Mouse (Mus musculus) 3T3-L1 (cell line): ENCODE measurements at regions not wholly inside any gene's neighbourhood (a gene's known extent, or its start where the extent isn't known, plus 50 kb on each side); places are given as distances from the start of the nearest gene placed in this dataset.

Experiments
- DNase-seq: peaks from one replicate; pipeline ENCODE4 v3.0.0-alpha.2; 2015; ENCODE audit warnings: low read depth, low spot score

DNA sequence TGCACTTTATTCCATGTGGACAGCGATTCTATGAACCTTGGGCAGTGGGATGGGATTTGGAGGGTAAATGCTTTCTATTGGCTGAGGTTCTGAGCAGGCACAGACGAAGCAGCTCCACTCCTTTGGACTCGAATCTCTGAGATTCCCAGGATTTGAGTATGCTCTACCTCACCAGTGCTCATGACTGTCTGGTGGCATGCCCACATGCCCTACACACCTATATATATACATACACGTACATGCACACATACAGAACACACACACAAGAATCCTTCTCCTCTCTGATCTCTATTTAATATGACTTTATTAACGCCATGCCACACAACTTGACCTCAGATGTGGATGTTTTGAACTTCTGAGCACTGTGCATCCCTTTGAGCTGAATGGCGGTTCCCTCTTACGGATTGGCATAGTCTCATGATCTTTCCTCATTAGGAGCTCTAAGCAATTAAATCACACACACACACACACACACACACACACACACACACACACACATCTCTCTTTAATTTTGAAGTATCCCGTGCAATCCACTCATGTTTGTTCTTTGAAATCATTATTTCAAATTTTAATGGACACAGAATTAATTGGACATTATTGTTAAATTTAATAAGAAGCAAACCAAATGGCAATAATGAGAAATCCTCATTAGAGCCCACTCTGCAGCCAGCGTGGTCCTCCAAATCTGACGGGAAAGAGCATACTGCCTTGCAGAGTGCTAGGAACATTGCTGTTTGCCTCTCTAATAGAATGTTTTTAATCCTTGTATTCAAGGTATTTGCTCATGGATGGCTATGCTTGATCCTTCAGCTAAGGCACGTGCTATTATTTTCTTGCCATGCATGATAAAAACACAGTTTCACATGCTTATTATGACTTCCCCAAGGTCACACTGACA, 205.1 kb upstream of the Kirrel3 start:
- no peak for DNase-seq

DNA sequence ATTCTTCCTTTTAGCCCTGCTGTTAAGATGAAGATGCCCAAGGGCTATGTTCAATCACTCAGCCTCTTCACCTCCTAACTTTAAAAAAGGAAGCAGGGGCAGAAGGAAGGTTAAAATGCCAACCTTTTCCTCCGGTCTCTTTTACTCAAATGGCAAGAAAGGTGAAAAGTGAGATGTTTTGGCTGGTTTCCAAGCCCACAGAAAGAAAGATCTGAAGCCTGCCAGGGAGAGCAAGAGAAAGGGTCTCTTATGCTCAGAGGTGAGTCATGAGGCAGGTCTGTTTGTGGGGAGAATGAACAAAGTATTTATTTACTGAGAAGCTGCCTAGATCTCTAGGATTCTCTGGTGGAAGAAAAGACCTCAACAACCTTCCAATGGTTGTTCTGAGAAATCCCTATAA, 162.1 kb upstream of the Kirrel3 start:
- peak; percentile 58 for DNase-seq

DNA sequence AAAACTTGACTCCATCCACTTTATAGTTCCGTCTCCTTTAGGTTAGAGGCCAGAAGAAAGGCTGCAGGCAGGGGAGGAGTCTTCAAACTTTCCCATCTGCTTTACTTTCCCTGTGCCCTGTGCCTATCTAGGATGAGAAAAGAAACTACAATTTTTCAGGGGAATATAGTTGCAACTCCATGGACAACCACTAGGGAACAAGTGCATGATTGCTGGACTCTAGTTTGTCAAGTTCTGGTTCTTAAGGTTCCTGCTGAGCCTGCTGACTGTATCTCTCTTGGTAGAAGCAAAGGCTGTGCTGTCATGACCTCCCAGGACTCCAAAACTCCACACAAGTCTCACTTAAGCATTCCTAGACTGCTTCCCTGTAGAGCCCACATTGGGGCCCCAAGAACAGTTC, 157.0 kb upstream of the Kirrel3 start:
- peak; percentile 36 for DNase-seq

DNA sequence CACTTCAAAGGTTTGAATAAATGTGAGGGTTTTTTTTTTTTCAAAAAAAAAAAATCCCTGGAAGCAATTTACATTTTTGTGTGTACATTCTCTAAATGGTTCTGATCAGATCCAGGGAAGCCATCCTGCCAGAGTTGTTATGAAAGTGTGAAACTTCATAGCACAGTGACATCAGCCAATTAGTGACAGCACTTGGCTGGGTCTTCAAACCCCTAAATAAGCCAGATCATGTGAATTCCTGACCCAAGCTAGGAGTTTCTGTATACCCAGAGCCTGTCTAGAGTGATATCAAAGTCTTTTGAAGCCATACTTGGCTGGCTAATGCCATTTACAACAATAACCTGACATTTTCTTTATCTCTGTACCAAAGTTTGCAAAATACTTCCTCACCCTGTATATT, 151.6 kb upstream of the Kirrel3 start:
- DNase-seq, result no peak

DNA sequence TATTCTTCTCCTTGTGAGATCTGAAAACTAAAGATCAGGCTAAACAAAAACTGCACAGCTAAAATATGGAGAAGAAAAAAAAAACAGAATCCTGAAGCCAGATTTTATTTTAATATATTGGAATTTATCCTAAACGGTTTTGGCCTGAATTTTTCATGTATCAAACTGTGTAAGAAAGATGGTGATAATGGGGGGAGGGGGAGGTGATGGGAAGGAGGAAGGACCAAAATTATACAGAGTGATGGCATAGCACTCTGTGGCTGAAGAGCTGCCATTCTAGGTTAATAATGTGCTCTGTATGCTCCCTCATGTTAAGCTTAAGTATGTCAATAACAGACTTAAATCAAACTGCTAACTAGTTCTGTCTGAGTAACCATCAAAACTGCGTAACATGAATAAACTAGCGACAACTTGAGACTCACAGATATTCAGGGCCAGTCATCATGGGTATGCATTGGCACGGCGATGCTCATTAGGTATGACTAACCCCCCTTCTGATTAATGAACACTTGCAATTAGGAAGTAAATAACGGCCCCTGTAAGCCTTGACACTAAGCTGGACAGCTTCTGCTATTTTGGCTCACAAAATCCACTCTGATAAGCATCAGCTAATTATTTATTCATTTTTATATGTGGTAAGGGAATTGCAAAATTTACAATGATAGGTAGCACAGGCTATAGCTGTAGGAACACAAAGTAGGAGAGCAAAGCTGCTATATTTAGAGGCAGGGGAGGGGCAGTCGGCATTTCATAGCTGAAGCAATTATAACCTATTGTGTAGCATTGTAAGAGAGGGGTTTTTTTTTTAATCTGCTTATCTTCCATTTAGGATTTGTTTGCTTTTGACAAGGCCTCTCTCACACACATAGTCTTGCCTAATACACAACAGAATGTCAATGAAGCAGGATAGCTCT, 150.9 kb upstream of the Kirrel3 start:
- DNase-seq, result no peak

GRCm38 (mm10) chr9:34348442-34348841, 137.3 kb upstream of the Kirrel3 start:
- peak; percentile 10 for DNase-seq

DNA sequence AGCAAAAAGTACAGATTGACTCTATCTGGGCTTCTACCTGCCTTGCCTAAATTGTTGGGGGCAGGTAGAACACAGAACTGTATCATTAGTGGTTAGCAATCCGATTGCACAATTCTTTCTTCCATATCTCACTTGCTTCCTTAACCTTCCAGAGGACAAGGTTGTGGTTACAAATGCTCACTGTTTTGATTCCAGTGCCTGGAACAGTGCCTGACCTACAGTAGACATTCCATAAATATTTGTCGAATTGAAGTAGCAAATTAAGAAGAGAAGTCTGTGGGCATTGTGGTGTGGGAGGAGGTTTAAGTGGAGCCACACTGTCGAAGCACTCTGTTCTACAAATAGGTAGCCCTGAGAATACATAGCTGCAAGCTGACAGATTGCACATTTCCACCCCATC, 135.7 kb upstream of the Kirrel3 start:
- DNase-seq, result peak; percentile 85

DNA sequence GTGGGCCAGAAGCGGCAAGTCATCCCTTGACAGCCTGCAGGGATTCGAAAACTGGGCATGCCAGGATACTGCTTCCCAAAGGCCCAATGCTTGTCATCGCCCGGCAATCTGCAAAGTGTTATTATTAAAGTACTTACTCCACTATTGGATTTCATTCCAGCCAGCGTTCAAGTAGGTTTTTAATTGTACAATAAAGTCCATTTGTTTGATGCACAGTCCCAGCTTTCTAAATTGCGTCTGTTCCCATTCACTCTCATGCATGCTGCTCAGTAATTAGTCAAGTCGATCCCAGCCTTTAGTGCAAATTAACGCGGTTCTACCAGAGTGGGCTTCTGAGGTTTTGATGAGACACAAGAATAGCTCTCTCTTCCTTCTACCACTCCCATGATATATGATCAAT, 131.9 kb upstream of the Kirrel3 start:
- no peak for DNase-seq

- no peak for DNase-seq
Measured at GRCm38 (mm10) chr9:34354723-34355316, 130.9 kb upstream of the Kirrel3 start.

DNA sequence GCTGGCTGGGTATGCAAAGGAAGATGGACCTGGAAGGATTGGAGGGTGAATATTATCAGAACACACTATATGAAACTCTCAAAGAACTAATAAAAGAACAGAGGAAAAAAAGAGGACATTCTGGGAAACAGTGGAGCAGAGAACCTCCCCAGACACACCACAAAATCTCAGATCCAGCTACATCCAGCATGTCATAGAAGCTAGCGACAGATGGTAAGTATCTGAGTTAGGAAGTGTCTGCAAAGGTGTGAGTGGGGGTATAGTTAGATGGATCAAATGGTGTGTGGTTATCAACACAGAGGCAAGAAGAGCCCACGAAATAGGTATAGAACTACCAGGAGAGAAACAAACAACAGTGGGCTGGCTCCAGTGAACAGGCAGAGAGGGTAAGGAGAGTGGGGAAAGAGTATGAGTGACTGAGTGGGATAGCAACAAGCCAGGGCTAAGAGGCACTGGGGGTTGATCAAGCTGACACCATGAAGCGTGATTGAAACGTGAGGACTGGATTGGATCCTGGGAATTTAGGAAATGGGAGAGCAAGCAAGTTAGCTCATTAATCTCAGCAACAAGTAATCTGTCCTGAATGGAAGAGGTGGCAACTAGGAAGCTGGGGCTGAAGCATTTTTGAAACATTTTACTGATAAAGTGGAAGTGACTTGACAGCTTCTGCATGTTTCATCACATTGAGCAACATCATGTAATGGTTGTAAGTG, 114.9 kb upstream of the Kirrel3 start:
- no peak for DNase-seq

DNA sequence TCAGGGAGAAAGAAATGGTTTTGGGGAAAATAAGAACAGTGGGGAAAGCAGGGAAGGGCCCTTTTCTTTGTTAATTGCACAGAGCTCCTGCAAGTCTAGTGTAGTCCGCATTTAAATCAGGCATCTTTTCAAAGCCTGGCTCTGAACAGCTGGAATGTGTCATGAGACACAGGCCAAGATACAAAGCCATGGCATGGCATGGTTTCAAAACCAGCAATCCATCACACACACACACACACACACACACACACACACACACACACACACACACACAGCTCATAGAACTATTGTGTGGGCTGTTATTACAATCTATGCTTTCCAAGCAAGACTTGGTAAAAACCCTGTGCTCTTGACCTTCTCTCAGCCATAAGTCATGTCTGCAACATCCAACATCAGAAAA, 110.5 kb upstream of the Kirrel3 start:
- peak; percentile 32 for DNase-seq

DNA sequence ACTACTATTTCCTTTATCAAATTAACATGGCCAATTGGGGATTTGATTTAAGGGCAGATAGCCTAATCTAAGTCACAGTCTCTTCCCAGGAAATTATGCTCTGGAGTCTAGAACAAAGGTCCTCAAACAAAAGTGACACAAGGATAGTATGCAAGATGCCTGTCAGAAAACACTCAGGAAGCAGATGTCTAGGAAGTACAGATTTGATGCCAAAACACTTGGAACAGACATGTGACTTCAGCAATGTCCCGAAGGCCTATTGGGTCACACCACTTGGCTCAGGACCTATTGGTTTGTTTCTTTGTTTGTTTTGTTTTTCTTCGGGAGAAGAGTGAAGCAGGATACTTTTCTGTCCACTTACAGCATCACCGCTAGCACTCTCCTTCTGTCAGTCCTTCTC, 105.7 kb upstream of the Kirrel3 start:
- no peak for DNase-seq

DNA sequence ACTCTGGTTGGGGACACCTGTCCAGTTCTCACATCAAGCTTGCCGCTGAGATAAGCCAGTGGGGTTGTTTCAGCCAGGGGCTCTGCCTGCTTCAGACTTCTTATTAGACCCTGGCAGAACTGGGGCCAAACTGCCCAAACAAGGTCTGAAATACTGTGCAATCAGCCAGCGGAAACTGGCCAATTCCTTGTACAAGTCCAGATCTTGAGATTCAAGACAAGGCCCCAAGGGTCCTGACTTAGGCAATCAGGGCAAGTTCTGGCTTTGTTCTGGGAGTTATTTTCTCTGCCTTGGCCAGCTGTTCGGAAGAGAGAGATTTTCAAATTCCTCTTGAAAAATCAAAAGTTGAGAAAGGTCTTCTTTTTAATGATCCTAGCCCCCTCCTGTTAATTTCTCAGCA, 104.1 kb upstream of the Kirrel3 start:
- DNase-seq, result no peak

GRCm38 (mm10) chr9:34382208-34382607, 103.5 kb upstream of the Kirrel3 start:
- DNase-seq, result no peak

DNA sequence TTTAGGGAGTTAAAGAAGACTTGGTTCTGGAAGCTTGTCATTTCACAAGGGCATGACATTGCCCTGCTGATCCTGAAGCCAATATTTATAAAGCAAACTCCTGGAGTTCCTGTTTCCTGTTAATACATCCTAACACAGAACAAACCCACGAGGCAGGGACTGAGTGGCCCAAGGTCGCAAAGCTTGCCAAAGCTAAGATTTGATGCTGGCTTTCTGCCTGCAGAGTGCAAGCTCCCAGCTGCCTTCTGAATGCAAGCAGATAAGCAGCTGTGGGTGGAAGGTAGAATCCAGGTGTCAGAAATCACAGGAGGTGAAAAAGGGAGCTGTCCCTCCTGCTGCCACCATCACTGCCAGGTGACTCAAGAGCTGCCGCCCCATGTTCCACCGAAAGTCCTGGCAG, 99.6 kb upstream of the Kirrel3 start:
- no peak for DNase-seq

- DNase-seq, result no peak
Measured at GRCm38 (mm10) chr9:34393042-34393441, 92.7 kb upstream of the Kirrel3 start.

- no peak for DNase-seq
Measured at GRCm38 (mm10) chr9:34395839-34396804, 89.6 kb upstream of the Kirrel3 start.

GRCm38 (mm10) chr9:34411699-34412098, 74.0 kb upstream of the Kirrel3 start:
- no peak for DNase-seq

GRCm38 (mm10) chr9:34416153-34416552, 69.5 kb upstream of the Kirrel3 start:
- DNase-seq, result no peak

- no peak for DNase-seq
Measured at GRCm38 (mm10) chr9:34418100-34418499, 67.6 kb upstream of the Kirrel3 start.
